Mouse (Mus musculus) heart, adult 18-20 months (tissue): ENCODE results near the gene Rnf187. TPM values are rescaled to one million over a fixed set of nuclear protein-coding genes. Genes with fewer than 3 reads are reported as not detected.

Experiments used
- DNase-seq, 2 experiments: peaks; one replicate each; pipeline ENCODE4 v3.0.0; 2021 to 2022; ENCODE audit warnings: mixed read lengths in 1 of 2
- long read RNA-seq, 2 experiments: library from polyadenylated mRNA; stranded (forward); transcript quantifications; one replicate each; pipeline ENCODE4 v2.0.0; 2021
- total RNA-seq, 2 experiments: library from RNA; stranded (reverse); gene quantifications; 2 replicates each; pipeline ENCODE4 v1.2.3; 2021

Rnf187 gene
- total RNA-seq, result 100 to 1,000 TPM; 165 to 170 TPM
- long read RNA-seq, experiment 1, transcript Rnf187-201 (4 exons, 1,949 nt), result major isoform, 264 of 360 reads
- long read RNA-seq, experiment 1, partial matches to known transcripts, result 14 of 360 reads
- long read RNA-seq, experiment 1, other reads (novel, unspliced or antisense), result 82 of 360 reads
- long read RNA-seq, experiment 2, transcript Rnf187-201 (4 exons, 1,949 nt), result major isoform, 134 of 235 reads
- long read RNA-seq, experiment 2, partial matches to known transcripts, result 4 of 235 reads
- long read RNA-seq, experiment 2, other reads (novel, unspliced or antisense), result 97 of 235 reads

GRCm38 (mm10) chr11:58938322-58939087 lies at the start of gene Rnf187:
Rnf187 (minus strand) TSS chr11:58938916.
- peak; percentile 94 for DNase-seq

DNA sequence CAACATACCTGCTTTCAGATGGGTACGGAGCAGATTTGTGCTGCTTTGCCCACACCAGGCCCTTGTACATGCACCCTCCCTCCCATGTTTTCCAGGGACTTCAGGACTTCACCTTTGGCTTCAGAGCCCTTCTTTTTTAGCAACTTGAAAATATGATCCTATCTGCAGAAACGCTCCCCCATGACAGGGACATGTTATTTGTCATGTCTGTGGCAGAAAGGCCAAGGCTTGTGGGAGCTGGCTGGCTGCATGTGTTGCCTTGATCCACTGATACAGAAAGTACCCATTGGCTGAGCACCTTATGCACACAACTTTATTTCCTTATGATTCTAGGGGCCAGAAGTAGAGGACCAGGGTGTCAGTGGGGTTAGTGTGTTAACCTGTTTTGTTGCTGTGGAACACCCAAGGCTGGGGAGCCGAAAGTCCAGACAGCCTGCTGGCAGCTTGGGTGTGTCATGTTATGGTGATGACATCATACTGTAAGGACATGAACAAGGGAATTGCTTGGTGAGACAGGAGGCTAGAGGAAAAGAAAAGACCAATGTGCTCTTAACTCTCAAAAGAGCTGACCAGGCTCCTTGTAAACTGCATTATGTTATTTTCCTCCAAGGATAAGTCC lies 46.7 kb upstream of the Rnf187 start:
- no peak for DNase-seq

DNA sequence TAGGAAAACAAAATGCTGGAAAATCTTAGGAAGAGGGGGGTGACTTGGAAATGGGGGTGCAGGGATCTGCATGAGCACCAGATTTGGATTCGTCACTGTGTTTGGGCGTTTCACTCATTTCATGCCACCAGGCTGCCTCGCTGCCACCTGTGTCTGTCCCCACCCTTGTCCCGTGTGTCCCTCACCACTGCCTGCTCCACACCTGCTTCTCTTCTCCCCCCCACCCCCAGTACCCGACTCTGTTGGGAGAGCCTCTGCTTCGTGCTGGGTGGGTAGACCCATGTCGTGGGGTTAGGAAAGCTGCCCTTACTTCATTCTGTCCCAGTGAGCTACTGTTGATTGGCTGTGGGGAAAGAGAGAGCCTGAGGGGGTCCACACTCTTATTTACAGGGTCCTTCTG lies 45.9 kb upstream of the Rnf187 start:
- no peak for DNase-seq

GRCm38 (mm10) chr11:58983691-58984341 lies 45.1 kb upstream of the Rnf187 start:
- DNase-seq, result no peak

- DNase-seq, result no peak
These were observed 43.9 kb upstream of the Rnf187 start for GRCm38 (mm10) chr11:58982471-58983097.

DNA sequence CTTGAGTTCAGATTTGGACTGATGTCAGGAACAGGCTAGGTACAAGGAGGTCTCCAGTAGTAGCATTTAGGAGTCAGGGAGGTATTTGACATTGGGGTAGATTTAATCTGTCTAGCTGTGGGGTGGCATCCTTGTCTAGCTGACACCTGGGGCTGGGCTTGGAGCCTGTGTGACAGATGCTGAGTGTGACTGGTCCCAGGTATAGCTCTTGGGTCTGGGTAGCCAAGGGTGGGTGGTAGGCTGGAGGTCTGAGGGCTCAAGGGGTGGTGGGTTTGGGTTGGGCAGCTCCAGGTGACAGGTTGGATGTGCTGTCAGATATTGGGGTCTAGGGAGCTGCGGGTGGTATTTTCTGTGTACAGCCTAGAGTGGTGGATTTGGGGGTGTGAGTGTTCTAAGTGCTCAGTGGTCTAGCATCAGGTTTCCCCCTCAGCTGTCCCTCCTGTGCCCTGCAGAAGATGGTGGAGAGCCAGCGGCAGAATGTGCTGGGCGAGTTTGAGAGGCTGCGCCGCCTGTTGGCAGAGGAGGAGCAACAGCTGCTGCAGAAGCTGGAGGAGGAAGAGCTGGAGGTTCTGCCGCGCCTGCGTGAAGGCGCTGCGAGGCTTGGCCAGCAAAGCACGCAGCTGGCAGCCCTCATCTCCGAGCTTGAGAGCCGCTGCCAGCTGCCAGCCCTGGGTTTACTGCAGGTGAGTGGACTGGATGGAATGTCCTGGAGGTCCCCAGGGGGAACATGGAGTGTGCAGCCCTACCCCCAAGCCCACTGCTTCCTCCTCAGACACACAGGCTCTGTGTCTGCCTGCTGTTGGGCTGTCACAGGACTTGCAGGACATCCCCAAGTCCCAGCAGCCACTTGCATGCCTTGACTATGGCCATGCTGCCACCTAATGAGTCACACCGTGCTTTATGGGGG lies 43.1 kb upstream of the Rnf187 start:
- DNase-seq, result peak; percentile 78 to 86

- peak in 1 of 2 experiments; percentile 51 for DNase-seq
These were observed 41.8 kb upstream of the Rnf187 start for GRCm38 (mm10) chr11:58980381-58980990.

- DNase-seq, result peak in 1 of 2 experiments; percentile 57
These were observed 40.9 kb upstream of the Rnf187 start for GRCm38 (mm10) chr11:58979661-58980060.

DNA sequence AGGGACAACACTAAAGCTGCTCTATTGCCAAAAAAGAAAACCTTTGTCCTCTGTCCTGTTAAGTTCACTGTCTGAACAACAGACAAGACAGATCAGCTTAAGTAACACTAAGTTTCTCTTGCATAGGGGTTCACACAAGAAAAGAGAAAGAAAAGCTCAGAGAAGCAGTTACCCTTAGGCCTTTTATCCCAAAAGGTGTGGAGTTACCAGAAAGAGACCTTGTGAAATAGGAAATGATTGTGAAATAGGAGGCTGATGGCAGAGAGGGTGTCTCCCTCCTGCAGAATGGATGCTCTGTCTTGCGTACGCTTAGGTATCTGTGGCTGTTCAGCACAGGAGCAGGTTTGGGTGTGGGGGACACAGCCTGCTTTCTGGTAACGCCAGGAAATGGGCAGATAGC lies 40.5 kb upstream of the Rnf187 start:
- DNase-seq, result no peak

DNA sequence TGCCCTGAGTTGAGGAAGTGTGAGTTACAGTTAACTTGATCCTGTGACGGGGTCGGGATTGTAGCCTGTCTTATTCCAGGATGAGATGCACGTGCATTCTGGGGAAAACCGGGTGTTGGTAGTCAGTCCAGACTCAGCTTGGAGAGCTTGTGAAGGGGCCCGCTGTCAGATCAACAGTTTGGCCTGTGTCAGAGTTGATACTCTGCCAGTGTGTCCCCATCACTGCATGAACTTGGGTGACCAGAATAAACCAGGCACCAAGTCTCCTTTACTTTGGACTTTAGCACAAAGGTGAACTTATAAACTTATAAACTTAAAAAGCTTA lies 40.0 kb upstream of the Rnf187 start:
- no peak for DNase-seq

GRCm38 (mm10) chr11:58978027-58978705 lies 39.5 kb upstream of the Rnf187 start, which contains the start of gene Trim11:
Trim11 (plus strand) TSS chr11:58978093.
- DNase-seq, result peak; percentile 72 to 76

GRCm38 (mm10) chr11:58977607-58978026 lies 38.9 kb upstream of the Rnf187 start:
- DNase-seq, result no peak

DNA sequence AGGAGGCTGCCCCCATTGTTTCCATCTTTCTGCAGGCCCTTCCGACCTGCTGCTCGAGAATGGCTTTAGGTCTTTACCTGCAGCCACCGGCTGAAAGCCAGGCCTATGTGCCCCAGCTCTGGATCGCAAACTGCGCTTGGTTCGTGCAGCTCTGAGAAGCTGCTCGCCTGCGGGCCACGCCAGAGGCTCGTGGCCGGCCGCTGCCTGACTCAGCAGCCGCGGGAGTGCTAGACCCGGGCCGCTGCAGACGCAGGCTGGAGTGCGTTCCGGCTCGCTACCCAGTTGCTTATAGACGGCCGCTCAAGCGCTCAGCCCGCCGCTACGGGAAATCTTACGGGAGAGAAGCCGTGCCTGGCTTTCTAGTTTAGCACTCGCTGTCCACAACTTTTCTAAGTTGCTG lies 38.4 kb upstream of the Rnf187 start:
- no peak for DNase-seq

DNA sequence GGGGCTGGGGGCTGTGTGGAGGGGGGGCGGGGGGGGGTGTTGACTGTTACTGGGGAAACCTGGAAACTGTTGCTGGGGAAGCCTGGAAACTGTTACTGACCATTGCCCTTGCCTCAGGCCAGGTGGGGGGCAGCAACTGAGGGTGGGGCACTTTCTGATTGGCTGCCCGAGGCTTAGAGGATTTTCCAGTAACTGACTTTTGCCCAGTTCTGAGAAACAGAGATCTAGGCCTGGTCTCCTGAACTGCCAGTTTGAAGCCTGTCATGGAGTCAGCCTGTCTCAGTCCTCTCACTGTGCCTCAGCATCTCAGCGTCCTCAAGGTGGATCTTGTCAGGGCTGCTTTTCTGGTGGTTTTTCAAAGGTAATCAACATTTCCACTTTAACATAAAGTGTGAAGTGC lies 35.7 kb upstream of the Rnf187 start:
- DNase-seq, result no peak

- no peak for DNase-seq
These were observed 33.1 kb upstream of the Rnf187 start for GRCm38 (mm10) chr11:58971796-58972195.

GRCm38 (mm10) chr11:58970831-58971530 lies 32.3 kb upstream of the Rnf187 start:
- no peak for DNase-seq

DNA sequence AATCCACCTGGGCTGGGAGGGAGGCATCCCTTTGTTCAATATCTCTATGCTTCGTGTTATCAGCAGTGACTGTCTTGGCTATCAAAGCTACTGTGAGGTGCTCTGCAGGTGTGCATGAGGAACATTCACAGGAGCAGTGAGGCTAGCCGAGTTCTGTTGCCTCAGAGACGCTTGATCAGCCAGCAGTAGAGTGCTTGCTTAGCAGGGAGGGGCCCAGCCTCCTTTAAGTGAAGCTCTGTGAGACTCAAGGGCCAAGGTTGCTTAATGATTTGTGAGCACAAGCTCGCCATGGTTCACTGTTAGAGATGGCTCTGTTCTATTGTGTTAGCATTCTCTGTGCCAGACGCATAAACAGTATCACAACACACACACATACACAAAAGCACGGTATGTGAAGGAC lies 30.9 kb upstream of the Rnf187 start:
- DNase-seq, result no peak

DNA sequence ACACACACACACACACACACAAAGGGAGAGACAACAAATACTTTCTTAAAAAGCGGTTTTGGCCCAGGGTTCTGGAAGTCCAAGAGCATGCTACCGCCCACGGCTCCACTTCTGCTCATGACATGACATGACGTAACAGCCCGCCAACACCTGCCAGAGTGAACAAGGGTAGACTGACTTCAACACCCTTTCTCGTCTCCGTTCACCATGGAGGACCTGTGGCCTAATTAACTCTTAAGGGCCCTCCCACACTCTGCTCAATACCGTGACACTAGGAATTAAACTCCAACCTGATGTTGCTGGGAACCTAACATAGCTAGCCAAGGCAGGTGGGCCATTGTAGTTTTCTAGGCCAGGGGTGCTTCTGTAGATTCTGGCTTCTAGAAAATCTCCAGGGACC lies 30.3 kb upstream of the Rnf187 start:
- no peak for DNase-seq

- no peak for DNase-seq
These were observed 29.8 kb upstream of the Rnf187 start for GRCm38 (mm10) chr11:58968551-58968950.
